Comparison of ENCODE assay signal across 21 mouse cellular contexts in the genomic region with DNA sequence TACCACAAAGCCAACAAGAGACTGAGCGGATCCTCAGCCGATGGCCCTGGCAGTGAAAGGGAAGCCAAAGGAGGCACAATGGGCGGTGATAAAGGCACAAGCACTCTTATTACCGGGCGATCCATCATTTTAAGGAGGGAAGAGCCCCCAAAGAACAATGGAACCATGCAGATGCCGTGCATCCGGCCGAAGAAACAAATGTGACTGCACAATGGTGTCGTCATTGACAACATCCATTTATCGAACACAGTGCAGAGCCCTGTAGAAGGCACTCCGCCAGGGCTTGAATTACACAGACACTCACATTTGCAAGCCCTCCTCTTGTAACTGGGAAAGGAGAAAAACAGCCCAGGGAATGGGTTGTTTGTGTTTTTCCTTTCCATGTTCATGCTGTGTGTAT.
DNase-seq lines count a peak whose midpoint lies in the region; ATAC-seq and TF ChIP-seq lines count a peak whose summit lies in the region.
"Had no signal": no experiment of that assay in that cellular context is flagged by ENCODE, and none has a peak within 500 bp of the region (broad histone marks: within the 10 kb centered on the region; RNA-seq: fewer than 3 reads in every experiment).

No protein-coding gene starts in this region.

- WGBS in hindbrain, embryonic 12.5 days, result 30% methylated on average over 11 of the region's 11 CpGs
- 17% methylated on average over 11 of the region's 11 CpGs for WGBS in neural tube, embryonic 13.5 days
- WGBS in kidney, adult 2 months, result 80% methylated on average over 11 of the region's 11 CpGs

- DNase-seq in layer of hippocampus, postnatal 10 days (ENCODE audit: low spot score in 2 of 2), result peak; percentile 13 to 23
- DNase-seq in layer of hippocampus, postnatal 25 days (ENCODE audit: extremely low spot score in 1 of 2, low spot score in 1 of 2), result no peak
- peak; percentile 53 for DNase-seq in brain, embryonic 14.5 days (ENCODE audit: low read depth)
- no peak for DNase-seq in kidney, adult 2 months
- no peak for DNase-seq in ovary, postnatal 14 days (ENCODE audit: low spot score)
- DNase-seq: adrenal gland, postnatal 36 days; cerebellum, postnatal 25 days; gastrocnemius, postnatal 14 days; heart, adult 2 months; kidney, adult 11 months; kidney, postnatal 14 days; layer of hippocampus, adult 9-11 months; lung, postnatal 14 days; right cerebral cortex, postnatal 14 days had no signal

- H3K4me1 ChIP-seq in hindbrain, embryonic 12.5 days, result peaks cover 6% of the 10 kb centered on the region; the same call in 1 of the 2 replicates
- H3K4me1 ChIP-seq in neural tube, embryonic 13.5 days (replicated peaks), result peaks cover 20% of the 10 kb centered on the region
- H3K4me1 ChIP-seq in kidney, adult 2 months (ENCODE audit: control insufficient read depth, insufficient read depth, low read length), result no peaks in the 10 kb centered on the region
- H3K4me1 ChIP-seq: embryonic facial prominence, embryonic 12.5 days; heart, embryonic 15.5 days; limb, embryonic 15.5 days; megakaryocyte, embryonic 14.5 days had no signal

- no peak for TF ChIP-seq POLR2A in brain, embryonic 14.5 days (IDR thresholded peaks at IDR 0.05; ENCODE audit: borderline replicate concordance, extremely low read depth, insufficient read depth, insufficient read length, poor library complexity, severe bottlenecking)
- TF ChIP-seq POLR2A in kidney, adult 2 months (IDR thresholded peaks at IDR 0.05; ENCODE audit: low read depth, low read length), result no peak

- peak overlapping the region; percentile 27; the same call in 1 of the 2 replicates for H3K9ac ChIP-seq in hindbrain, embryonic 12.5 days
- H3K9ac ChIP-seq in neural tube, embryonic 13.5 days, result peak overlapping the region; percentile 46; the same call in 1 of the 2 replicates
- H3K9ac ChIP-seq: embryonic facial prominence, embryonic 12.5 days; heart, embryonic 15.5 days; limb, embryonic 15.5 days had no signal

- H3K4me3 ChIP-seq in hindbrain, embryonic 12.5 days, result no peak overlapping the region
- 0 out of 2 replicates have a peak overlapping the region, but pooled peaks have one; percentile 2 for H3K4me3 ChIP-seq in neural tube, embryonic 13.5 days
- H3K4me3 ChIP-seq in kidney, adult 2 months (ENCODE audit: insufficient read depth, low read depth, low read length), result no peak overlapping the region
- H3K4me3 ChIP-seq: embryonic facial prominence, embryonic 12.5 days; heart, adult 2 months; heart, embryonic 15.5 days; limb, embryonic 15.5 days; megakaryocyte, embryonic 14.5 days had no signal

- no peak overlapping the region for H3K27ac ChIP-seq in hindbrain, embryonic 12.5 days
- H3K27ac ChIP-seq in neural tube, embryonic 13.5 days (replicated peaks), result peak overlapping the region; percentile 74
- H3K27ac ChIP-seq in kidney, adult 2 months (ENCODE audit: insufficient read depth, low read depth, low read length), result no peak overlapping the region
- H3K27ac ChIP-seq: embryonic facial prominence, embryonic 12.5 days; heart, adult 2 months; heart, embryonic 15.5 days; limb, embryonic 15.5 days had no signal

- no peaks in the 10 kb centered on the region for H3K27me3 ChIP-seq in hindbrain, embryonic 12.5 days
- H3K27me3 ChIP-seq in neural tube, embryonic 13.5 days, result no peaks in the 10 kb centered on the region
- no peaks in the 10 kb centered on the region; the same call in 1 of the 2 replicates for H3K27me3 ChIP-seq in kidney, adult 2 months (replicated peaks; ENCODE audit: control insufficient read depth, insufficient read depth, low read length)
- H3K27me3 ChIP-seq: embryonic facial prominence, embryonic 12.5 days; heart, embryonic 15.5 days; limb, embryonic 15.5 days had no signal

- H3K4me2 ChIP-seq in hindbrain, embryonic 12.5 days (replicated peaks), result peak overlapping the region; percentile 24; the same call in 1 of the 2 replicates
- H3K4me2 ChIP-seq in neural tube, embryonic 13.5 days, result peak overlapping the region; percentile 40
- H3K4me2 ChIP-seq: embryonic facial prominence, embryonic 12.5 days; heart, embryonic 15.5 days; limb, embryonic 15.5 days had no signal

- no peak for TF ChIP-seq CTCF in brain, embryonic 14.5 days (IDR thresholded peaks at IDR 0.05; ENCODE audit: borderline replicate concordance, extremely low read depth, insufficient read depth, insufficient read length)
- TF ChIP-seq CTCF in kidney, adult 2 months (conservative IDR thresholded peaks at IDR 0.05; ENCODE audit: insufficient read depth, insufficient read length, low read depth, low read length), result no peak

- no peaks in the 10 kb centered on the region for H3K36me3 ChIP-seq in hindbrain, embryonic 12.5 days
- no peaks in the 10 kb centered on the region for H3K36me3 ChIP-seq in neural tube, embryonic 13.5 days
- no peaks in the 10 kb centered on the region for H3K36me3 ChIP-seq in kidney, adult 2 months (ENCODE audit: control insufficient read depth, insufficient read depth, low read length)
- H3K36me3 ChIP-seq: embryonic facial prominence, embryonic 12.5 days; heart, embryonic 15.5 days; limb, embryonic 15.5 days had no signal

- ATAC-seq in hindbrain, embryonic 12.5 days (ENCODE audit: low FRiP score), result no peak
- peak; percentile 82 for ATAC-seq in neural tube, embryonic 13.5 days (ENCODE audit: low read depth)
- ATAC-seq: activated CD4-positive, CD25-positive, alpha-beta regulatory T cell, adult 4 months had no signal

- no peaks in the 10 kb centered on the region for H3K9me3 ChIP-seq in hindbrain, embryonic 12.5 days (replicated peaks)
- no peaks in the 10 kb centered on the region for H3K9me3 ChIP-seq in neural tube, embryonic 13.5 days
- H3K9me3 ChIP-seq: embryonic facial prominence, embryonic 12.5 days; heart, embryonic 15.5 days; limb, embryonic 15.5 days; megakaryocyte, embryonic 14.5 days had no signal

Comparison
In these comparisons a context has a peak if more than half of its experiments do, and no peak if none do; other contexts are left out.
1. DNase-seq: peak in layer of hippocampus, postnatal 10 days (2 of 2) and brain, embryonic 14.5 days (single experiment); none in layer of hippocampus, postnatal 25 days (0 of 2), kidney, adult 2 months (single experiment) and ovary, postnatal 14 days (single experiment).